Mouse (Mus musculus): ENCODE data around the gene Pole.

Pole gene

GRCm38 (mm10) chr5:110344524-110344923, 58.4 kb downstream of the Pole start, which contains the start of gene Lrcol1:
Gene Lrcol1, plus strand, starts transcription at chr5:110344730.
- DNase-seq (ENCODE audit: low spot score): no peak

- no peak for DNase-seq (ENCODE audit: low spot score)
These were observed 59.4 kb downstream of the Pole start for GRCm38 (mm10) chr5:110345553-110345952.

GRCm38 (mm10) chr5:110347006-110347405, 60.9 kb downstream of the Pole start:
- no peak for DNase-seq (ENCODE audit: low spot score)

DNA sequence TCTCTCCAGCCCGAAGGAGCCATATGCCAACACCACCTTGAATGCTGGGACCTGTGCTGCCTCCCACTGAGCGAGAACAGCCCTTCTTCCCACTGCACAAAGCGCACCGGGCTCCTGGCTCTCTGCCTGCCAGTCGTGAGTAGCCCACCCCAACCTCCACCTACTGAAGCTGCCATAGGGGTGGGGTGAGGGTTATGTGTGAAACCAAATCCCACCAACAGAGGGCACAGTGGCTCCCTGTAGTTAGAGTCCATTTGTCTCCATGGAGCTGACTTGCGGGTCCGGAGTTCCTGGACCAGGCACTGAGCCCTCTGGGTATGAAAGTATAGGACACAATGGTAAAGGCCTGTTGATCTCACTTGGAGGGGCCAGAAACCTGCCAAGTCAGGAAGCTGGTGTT, 68.6 kb downstream of the Pole start:
- DNase-seq (ENCODE audit: low spot score): peak; percentile 76

- DNase-seq (ENCODE audit: low spot score): peak; percentile 91
These were observed 71.5 kb downstream of the Pole start for GRCm38 (mm10) chr5:110357531-110358179.

- DNase-seq (ENCODE audit: low spot score): no peak
These were observed 75.4 kb downstream of the Pole start for GRCm38 (mm10) chr5:110361465-110361864.

GRCm38 (mm10) chr5:110362813-110363178, 76.7 kb downstream of the Pole start:
- DNase-seq (ENCODE audit: low spot score): no peak

GRCm38 (mm10) chr5:110363179-110363821, 77.2 kb downstream of the Pole start:
- peak; percentile 83 for DNase-seq (ENCODE audit: low spot score)

- peak; percentile 39 for DNase-seq (ENCODE audit: low spot score)
These were observed 77.9 kb downstream of the Pole start for GRCm38 (mm10) chr5:110363822-110364545.

- DNase-seq (ENCODE audit: low spot score): peak; percentile 83
These were observed 90.8 kb downstream of the Pole start for GRCm38 (mm10) chr5:110376802-110377433.

- peak; percentile 64 for DNase-seq (ENCODE audit: low spot score)
These were observed 92.1 kb downstream of the Pole start for GRCm38 (mm10) chr5:110378181-110378583.

- DNase-seq (ENCODE audit: low spot score): no peak
These were observed 93.0 kb downstream of the Pole start for GRCm38 (mm10) chr5:110379086-110379485.

- no peak for DNase-seq (ENCODE audit: low spot score)
These were observed 93.7 kb downstream of the Pole start for GRCm38 (mm10) chr5:110379823-110380222.

- DNase-seq (ENCODE audit: low spot score): no peak
These were observed 98.4 kb downstream of the Pole start for GRCm38 (mm10) chr5:110384491-110384890.

DNA sequence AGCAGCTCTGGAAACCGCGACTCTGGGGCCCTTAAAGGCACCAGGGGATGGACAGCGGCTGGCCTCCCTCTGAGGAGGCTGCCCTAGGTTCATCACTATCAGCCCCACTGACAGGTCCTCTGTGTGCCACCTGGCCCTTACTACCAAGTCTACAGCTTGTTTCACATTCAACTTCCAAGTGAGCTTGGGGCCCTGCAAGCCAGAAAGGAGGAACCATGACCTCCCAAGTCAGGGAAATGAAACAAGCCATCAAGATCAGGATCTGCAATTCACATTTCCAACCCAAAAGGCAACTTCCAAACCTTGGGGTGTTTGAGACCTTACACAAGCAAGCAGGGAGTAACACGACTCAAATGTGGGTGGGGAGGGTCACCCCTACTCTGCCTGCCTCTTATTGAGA, 99.2 kb downstream of the Pole start:
- DNase-seq (ENCODE audit: low spot score): no peak

GRCm38 (mm10) chr5:110386371-110387330, 100.5 kb downstream of the Pole start:
- DNase-seq (ENCODE audit: low spot score): peak; percentile 82
